Mouse (Mus musculus) erythroid progenitor cell, adult 5-6 weeks (primary cell): ENCODE measurements around the gene Glrx3. TPM values are rescaled to one million over a fixed set of nuclear protein-coding genes. Genes with fewer than 3 reads are reported as not detected.
A peak's percentile ranks its signal among the peaks of the same experiment; 100 is the strongest.
"Not testable (repeated sequence)": the region's sequence is repeated elsewhere in the genome, so short reads cannot be mapped to it uniquely, and the experiment has no call there.

Source experiments
- ATAC-seq: replicated peaks from 2 replicates; pipeline ENCODE4 v1.8.0; 2016; ENCODE audit warnings: moderate number of reproducible peaks, mild to moderate bottlenecking, moderate TSS enrichment, inconsistent platforms; ENCODE audit not compliant: poor library complexity, low FRiP score, severe bottlenecking
- total RNA-seq, 2 experiments: library from RNA; stranded (forward) in 1 of 2; stranded (reverse) in 1 of 2; fragments of 150-400 nt in 1 of 2; fragments of 186-747, 209-891 nt in 1 of 2; gene quantifications; 2 replicates each; pipeline versions ENCODE4 v1.2.3 to v1.2.4; 2015 to 2017; ENCODE audit warnings: low replicate concordance in 2 of 2

The Glrx3 gene
- total RNA-seq (2015; ENCODE audit: low replicate concordance) (11.9 and 21.4 TPM in 2 replicates), total RNA-seq (2017; ENCODE audit: low replicate concordance) (19.8 and 20.6 TPM in 2 replicates)

- ATAC-seq: peak; percentile 100
Observed at GRCm38 (mm10) chr7:137437440-137438178, at the start of gene Glrx3. Gene Glrx3, plus strand, starts transcription at chr7:137437614.

DNA sequence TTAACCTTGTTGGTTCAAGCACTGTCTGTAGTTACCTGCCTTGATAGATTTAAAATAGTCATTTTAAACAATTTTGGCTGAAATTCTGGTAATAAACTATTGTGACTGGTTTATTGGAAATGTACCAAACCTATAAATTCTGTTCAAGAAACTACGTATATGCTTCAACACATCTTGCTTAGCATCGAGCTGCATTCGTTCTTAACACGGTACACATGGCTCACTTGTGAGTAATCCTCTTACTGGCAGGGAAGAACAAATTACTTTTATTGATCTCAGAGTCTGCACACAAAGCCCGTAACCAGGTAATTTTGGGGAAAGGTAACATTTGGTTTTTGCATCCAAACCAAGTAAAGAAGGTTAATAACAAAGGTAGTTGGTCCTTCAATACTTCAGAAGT is 49.6 kb upstream of the Glrx3 start:
- ATAC-seq: no peak

GRCm38 (mm10) chr7:137395421-137395820 is 42.0 kb upstream of the Glrx3 start:
- no peak for ATAC-seq

DNA sequence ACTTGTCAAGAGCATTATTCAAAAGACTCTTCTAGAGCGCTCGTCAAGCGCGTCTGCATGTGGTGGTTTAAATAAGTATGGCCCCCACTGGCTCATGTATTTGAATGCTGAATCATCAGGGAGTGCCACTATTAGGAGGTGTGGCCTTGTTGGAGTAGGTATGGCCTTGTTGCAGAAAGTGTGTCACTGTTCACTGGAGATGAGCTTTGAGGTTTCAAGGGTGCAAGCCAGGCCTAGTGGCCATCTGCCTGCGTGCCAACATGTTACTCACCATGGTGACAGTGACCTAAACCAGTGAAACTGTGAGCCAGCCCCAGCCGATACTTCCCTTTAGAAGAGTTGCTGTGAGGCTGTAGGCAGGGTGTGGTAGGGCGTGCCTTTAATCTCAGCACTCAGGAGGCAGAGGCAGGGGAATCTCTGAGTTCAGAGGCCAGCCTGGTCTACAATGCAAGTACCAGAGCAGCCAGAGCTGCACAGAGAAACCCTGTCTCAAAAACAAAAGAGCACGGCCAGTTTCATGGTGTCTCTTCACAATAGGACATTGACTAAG is 40.0 kb upstream of the Glrx3 start:
- ATAC-seq: no peak

DNA sequence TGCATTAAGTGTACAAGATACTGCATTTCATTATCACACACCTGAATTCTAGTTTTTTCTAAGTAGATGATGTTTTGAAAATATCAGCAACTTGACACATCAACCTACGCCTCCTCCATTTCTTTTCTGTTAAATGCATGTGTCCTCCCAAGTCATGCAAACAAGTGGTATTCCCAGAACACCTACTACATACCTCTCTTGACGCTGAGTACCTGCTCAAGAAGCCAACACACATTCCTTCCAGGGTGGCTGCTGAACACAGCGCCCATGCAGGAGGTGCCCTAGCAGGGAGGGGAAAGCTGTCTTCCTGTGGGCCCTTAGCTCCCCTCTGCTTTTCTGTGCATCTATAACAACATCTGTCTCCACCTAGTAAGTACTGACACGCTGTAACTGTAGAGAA is 38.4 kb upstream of the Glrx3 start:
- ATAC-seq: no peak

GRCm38 (mm10) chr7:137404146-137404545 is 33.3 kb upstream of the Glrx3 start:
- ATAC-seq: no peak

DNA sequence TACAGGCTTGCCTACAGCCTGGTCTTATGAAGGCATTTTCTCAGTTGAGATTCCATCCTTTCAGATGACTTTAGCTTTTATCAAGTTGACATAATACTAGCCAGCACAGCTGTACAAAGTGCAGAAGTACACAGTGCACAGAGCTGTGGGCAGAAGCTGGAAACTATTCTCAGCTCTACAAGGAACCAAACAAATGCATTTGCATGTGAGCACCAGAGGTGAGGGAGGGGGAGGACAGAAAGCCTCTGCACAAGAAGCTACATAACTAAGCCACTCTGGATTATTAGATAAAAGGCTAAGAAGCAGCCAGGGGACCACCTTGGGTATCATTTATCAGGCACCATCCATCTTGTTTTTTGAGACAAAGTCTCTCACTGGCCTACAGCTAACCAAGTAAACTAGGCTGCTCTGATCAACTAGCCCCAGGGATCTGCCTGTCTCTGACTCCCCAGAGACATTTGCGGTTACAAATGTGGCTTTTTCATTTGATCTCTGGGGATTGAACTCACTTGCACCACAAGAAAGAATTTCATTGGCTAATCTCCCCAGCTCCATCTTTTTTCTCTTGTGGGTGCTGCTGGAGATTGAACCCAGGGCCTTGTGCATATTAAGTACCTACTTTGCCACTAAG is 29.9 kb upstream of the Glrx3 start:
- no peak for ATAC-seq

GRCm38 (mm10) chr7:137410337-137411197 is 26.8 kb upstream of the Glrx3 start, which contains the start of gene 9430038I01Rik:
Gene 9430038I01Rik, minus strand, starts transcription at chr7:137410762.
- ATAC-seq: peak; percentile 97

GRCm38 (mm10) chr7:137414710-137415109 is 22.7 kb upstream of the Glrx3 start:
- ATAC-seq: no peak

GRCm38 (mm10) chr7:137420550-137420949 is 16.9 kb upstream of the Glrx3 start:
- ATAC-seq: no peak

DNA sequence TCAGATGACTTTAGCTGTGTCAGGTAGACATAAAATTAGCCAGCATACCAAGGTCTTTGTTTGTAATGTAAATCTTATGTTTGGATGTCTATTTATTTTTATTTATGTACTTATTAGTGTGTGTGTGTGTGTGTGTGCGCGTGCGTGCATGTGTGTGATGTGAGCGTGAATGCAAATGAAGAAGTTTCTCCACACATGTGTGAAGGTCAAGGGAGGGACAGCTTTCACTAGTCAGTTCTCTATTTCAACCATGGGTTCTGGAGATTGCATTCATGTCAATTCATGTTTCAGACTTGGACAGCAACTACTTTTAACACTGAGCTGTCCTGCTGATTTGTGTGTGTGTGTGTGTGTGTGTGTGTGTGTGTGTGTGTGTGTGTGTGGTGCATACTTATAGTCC is 16.2 kb upstream of the Glrx3 start:
- no peak for ATAC-seq

GRCm38 (mm10) chr7:137426693-137427092 is 10.7 kb upstream of the Glrx3 start:
- ATAC-seq: no peak

DNA sequence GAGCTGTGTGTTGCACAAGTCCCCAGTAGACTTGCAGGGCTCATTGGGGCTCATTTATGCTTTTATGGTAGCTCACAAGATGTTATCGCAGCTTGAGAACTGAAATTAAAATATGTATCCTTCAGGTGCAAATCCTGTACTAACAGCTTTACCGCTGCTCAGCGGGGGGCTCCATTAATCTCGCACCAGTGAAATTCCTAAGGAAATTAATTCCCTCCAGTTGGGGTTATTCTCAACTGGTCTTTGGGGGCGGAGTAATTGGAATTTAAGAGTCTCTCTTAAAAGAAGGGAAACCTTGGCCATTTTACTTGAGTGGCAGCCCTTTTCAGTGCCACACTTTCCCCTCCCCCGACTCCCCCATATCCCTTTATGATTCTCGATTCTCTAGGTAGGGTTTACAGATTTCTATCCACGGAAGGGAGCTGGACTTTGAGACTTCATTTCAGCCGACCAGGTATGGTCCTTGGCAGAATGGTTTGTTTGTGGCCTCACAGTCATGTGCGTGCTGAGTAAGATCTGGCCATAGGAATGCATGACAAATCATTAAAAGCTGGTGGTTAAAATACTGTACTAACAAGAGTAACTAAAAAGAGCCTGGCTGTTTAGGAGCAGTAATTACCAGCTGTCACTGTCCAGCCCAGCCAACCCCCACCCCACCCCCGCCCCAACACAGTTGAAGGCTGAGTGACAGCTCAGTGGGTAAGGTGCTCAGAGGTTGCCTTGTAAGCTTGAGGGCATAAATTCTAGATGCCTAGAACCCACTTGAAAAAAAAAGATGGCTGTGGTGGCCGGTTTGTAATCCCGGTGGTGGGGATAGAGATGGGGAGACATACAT is 5.4 kb upstream of the Glrx3 start:
- no peak for ATAC-seq

GRCm38 (mm10) chr7:137436901-137437300 is 513 bp upstream of the Glrx3 start:
- ATAC-seq: peak; percentile 27

DNA sequence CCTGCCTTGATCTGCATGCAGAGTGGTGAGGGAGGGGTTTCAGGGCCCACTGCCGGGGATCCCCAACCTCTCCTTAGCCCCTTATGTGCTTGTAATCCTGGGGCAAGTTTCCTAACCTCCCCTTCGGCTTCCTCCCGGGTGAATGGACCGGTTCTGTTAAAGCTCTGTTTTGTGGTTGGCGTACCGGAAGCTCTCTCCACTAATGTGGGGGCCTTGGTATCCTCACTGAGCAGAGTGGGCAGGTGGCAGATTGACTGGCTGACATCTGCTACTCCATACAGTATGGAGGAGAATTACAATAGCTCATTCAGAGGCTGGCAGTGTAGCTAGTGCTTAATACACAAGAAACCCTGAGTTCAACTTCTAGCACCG is 751 bp downstream of the Glrx3 start:
- no peak for ATAC-seq

DNA sequence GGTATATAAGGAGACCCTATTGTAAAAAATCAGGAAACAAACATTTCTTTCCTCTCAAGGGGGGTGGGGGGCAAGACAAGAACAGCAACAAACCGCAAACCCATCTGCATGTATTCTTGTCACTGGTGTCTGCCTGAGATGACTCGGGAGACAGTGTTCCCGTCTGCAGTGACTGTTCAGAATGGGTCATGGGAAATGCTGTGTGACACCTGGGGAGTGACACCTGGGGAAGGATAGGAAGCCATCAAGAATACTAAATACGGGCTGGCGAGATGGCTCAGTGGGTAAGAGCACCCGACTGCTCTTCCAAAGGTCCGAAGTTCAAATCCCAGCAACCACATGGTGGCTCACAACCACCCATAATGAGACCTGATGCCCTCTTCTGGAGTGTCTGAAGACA is 1.5 kb downstream of the Glrx3 start:
- not testable (repeated sequence) for ATAC-seq

DNA sequence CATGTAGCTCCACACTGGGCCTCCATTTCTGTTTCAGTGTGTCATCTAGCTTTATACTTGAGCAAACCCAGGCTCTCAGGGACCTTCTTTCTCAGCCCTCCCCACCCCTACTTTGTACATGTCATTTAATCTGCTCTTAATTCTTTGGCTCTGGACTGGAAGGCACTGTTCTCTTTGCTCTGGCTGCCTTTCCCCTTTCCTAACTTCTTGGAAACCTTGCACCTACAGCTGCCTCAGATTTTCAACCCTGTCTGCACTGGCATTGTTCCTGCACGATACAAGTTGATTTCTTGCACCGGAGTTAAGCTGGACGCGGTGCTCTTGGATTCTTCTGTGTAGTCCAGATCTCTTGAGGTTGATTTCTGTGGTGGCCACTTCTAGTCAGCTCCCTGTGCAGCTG is 5.5 kb downstream of the Glrx3 start:
- no peak for ATAC-seq

- ATAC-seq: no peak
Observed at GRCm38 (mm10) chr7:137445321-137445720, 7.9 kb downstream of the Glrx3 start.

DNA sequence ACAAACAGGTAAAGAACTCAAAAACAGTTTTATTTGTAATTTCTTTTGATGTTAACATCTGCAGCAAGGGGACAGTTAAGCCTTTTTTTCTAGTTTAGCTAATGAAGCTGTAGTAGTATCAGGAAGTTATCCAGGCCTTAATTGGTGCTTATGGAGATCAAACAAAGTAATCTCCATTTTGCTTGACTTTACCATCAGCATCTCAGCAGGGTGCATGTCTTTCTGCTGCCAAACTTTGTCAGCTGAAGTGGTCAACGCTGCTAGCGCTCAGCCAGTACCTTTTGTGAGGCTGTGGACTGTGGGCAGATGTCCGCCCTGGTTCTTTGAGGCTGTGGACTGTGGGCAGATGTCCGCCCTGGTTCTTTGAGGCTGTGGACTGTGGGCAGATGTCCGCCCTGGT is 24.0 kb downstream of the Glrx3 start:
- ATAC-seq: no peak
